Mouse (Mus musculus) layer of hippocampus, adult 6 months (tissue): ENCODE data around the gene Onecut1. TPM values are rescaled to one million over a fixed set of nuclear protein-coding genes. Genes with fewer than 3 reads are reported as not detected.

Experiments
- long read RNA-seq, 2 experiments: library from polyadenylated mRNA; unstranded; transcript quantifications; one replicate each; pipeline ENCODE4 v2.0.0; 2019 to 2020
- polyA plus RNA-seq: library from polyadenylated mRNA; unstranded; fragments of <200 nt; fragmentation: Nextera tagmentation; gene quantifications from 2 replicates; pipeline ENCODE4 v1.2.3, GENCODE M21; 2021

Onecut1 gene
- 0.29 and 0.34 TPM in 2 replicates for polyA plus RNA-seq
- long read RNA-seq, experiment 1, partial matches to known transcripts: 0 of 2 reads
- long read RNA-seq, experiment 1, other reads (novel, unspliced or antisense): 1 of 2 reads
- long read RNA-seq, experiment 2, partial matches to known transcripts: 0 of 1 reads
- long read RNA-seq, experiment 2, other reads (novel, unspliced or antisense): 1 of 1 reads

DNA sequence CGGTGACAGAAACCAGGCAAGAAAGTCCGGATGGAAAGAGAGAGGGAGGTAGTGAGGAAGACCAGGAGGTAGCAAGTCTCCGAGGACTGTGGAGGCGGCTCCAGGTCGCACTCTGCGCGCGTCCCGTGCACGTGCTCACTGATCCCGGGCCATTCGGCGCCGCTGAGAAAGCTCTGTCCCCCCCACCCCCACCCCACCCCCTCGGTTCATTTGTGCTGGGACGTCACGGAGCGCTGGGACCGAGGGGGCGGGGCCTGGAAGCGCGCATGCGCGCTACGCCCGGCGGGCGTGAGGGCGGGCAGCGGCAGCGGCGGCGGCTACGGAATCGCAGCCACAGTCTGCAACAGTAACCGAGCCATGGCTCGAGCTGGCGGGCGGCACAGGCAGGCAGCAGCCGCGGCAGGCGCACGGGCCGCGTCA, at the start of gene Onecut1:
Gene Onecut1 (plus strand): TSS at position 361 of the 420 bp plus-strand sequence.

Other genes with a start within 250 kb of the Onecut1 start
- gene Fam214a, start 91.0 kb downstream of the Onecut1 start, polyA plus RNA-seq: 12.6 and 13.3 TPM in 2 replicates
- gene Arpp19, start 175.7 kb downstream of the Onecut1 start, polyA plus RNA-seq: 244 and 268 TPM in 2 replicates
- 21.1 and 23.0 TPM in 2 replicates for gene Myo5a, start 209.1 kb downstream of the Onecut1 start, polyA plus RNA-seq